Mouse (Mus musculus) megakaryocyte, embryonic 14.5 days (primary cell): ENCODE results near the gene Parva.

ENCODE experiments used
- FLI1 ChIP-seq: IDR thresholded peaks from 2 replicates; pipeline ENCODE4 v1.6.1; 2012; ENCODE audit warnings: low read length, inconsistent platforms, mixed read lengths
- GATA1 ChIP-seq: IDR thresholded peaks from 3 replicates; pipeline ENCODE4 v1.6.1; 2012; ENCODE audit warnings: mixed read lengths, low read length, inconsistent platforms, borderline replicate concordance

- TF ChIP-seq GATA1 = no peak
- no peak for TF ChIP-seq FLI1
Measured at GRCm38 (mm10) chr7:112453805-112454214, 26.5 kb downstream of the Parva start.
